In genomic region chr5:139730712-139731486, GRCm38 (mm10) we compare ENCODE assay signal across 8 mouse cellular contexts. TPM values are rescaled to one million over a fixed set of nuclear protein-coding genes. Genes with fewer than 3 reads are reported as not detected.
DNase-seq lines count a peak whose midpoint lies in the region; ATAC-seq and TF ChIP-seq lines count a peak whose summit lies in the region.

No protein-coding gene starts in this region.

- peaks cover 28% of the 10 kb centered on the region for H3K4me1 ChIP-seq in brown adipose tissue, adult 24 weeks (ENCODE audit: control insufficient read depth, insufficient read depth, insufficient read length, low read length)
- H3K4me1 ChIP-seq in forebrain, postnatal 0 days (ENCODE audit: insufficient read depth) = no peaks in the 10 kb centered on the region
- peaks cover 83% of the 10 kb centered on the region for H3K4me1 ChIP-seq in limb, embryonic 10.5 days

- no peaks in the 10 kb centered on the region for H3K9me3 ChIP-seq in forebrain, postnatal 0 days (ENCODE audit: low read length)
- H3K9me3 ChIP-seq in limb, embryonic 10.5 days (replicated peaks) = no peaks in the 10 kb centered on the region

- 54% methylated on average over 8 of the region's 8 CpGs for WGBS in forebrain, postnatal 0 days
- WGBS in limb, embryonic 10.5 days = 44% methylated on average over 8 of the region's 8 CpGs

- H3K4me2 ChIP-seq in forebrain, postnatal 0 days (ENCODE audit: low read depth) = no peak overlapping the region

- no peaks in the 10 kb centered on the region for H3K27me3 ChIP-seq in forebrain, postnatal 0 days (ENCODE audit: insufficient read depth, low read length)
- peaks cover 16% of the 10 kb centered on the region for H3K27me3 ChIP-seq in limb, embryonic 10.5 days (ENCODE audit: low read depth, poor library complexity, severe bottlenecking)

- no peak overlapping the region for H3K4me3 ChIP-seq in layer of hippocampus, adult 2 months
- peak overlapping the region; percentile 12; the same call in 1 of the 2 replicates for H3K4me3 ChIP-seq in brown adipose tissue, adult 24 weeks (ENCODE audit: insufficient read depth, low read depth, low read length)
- H3K4me3 ChIP-seq in forebrain, postnatal 0 days (ENCODE audit: low read depth, low read length) = no peak overlapping the region
- H3K4me3 ChIP-seq in limb, embryonic 10.5 days = peak overlapping the region; percentile 25

- ATAC-seq in forebrain, postnatal 0 days = peak; percentile 55

- peak in 1 of 2 experiments; percentile 52 for DNase-seq in layer of hippocampus, adult 2 months (ENCODE audit: low spot score in 2 of 2)
- DNase-seq in layer of hippocampus, adult 9-10 months (ENCODE audit: low spot score) = no peak
- no peak for DNase-seq in forebrain, postnatal 0 days
- peak; percentile 64 for DNase-seq in limb, embryonic 10.5 days (ENCODE audit: low spot score)
- peak; percentile 59 for DNase-seq in testis, postnatal 14 days (ENCODE audit: low spot score)
- no peak for DNase-seq in ovary, postnatal 10 days (ENCODE audit: low spot score)
- DNase-seq in adrenal gland, postnatal 25 days = no peak

- no peak for TF ChIP-seq CTCF in layer of hippocampus, adult 2 months (conservative IDR thresholded peaks at IDR 0.05)
- TF ChIP-seq CTCF in forebrain, postnatal 0 days (IDR thresholded peaks at IDR 0.05; ENCODE audit: low read depth) = no peak

- no peak overlapping the region for H3K9ac ChIP-seq in forebrain, postnatal 0 days

- H3K27ac ChIP-seq in layer of hippocampus, adult 2 months = peak overlapping the region; percentile 67
- peak overlapping the region; percentile 68 for H3K27ac ChIP-seq in brown adipose tissue, adult 24 weeks (replicated peaks; ENCODE audit: low read depth, low read length)
- H3K27ac ChIP-seq in forebrain, postnatal 0 days (ENCODE audit: low read depth, low read length) = no peak overlapping the region
- peak overlapping the region; percentile 90 for H3K27ac ChIP-seq in limb, embryonic 10.5 days

- no peaks in the 10 kb centered on the region for H3K36me3 ChIP-seq in forebrain, postnatal 0 days (ENCODE audit: insufficient read depth)
- peaks cover 2% of the 10 kb centered on the region; the same call in 1 of the 2 replicates for H3K36me3 ChIP-seq in limb, embryonic 10.5 days

RNA-seq across cellular contexts. Expression of gene Micall2, which starts 5.2 kb away (rescaled TPM):
- total RNA-seq in layer of hippocampus, adult 2 months (2021) = 1 to 10 TPM; 1.4 to 1.6 TPM
- polyA plus RNA-seq in brown adipose tissue, adult 24 weeks (2012; ENCODE audit: insufficient read depth, insufficient read length, missing spikeins) = 0.46 and 0.75 TPM in 2 replicates
- total RNA-seq in forebrain, postnatal 0 days (2014; rRNA removed) = 5.1 and 5.4 TPM in 2 replicates
- polyA plus RNA-seq in forebrain, postnatal 0 days (2015; fragmentation: Nextera tagmentation; extraction: Ambion mirVana) = 7.1 and 9.9 TPM in 2 replicates
- 8.9 and 9.0 TPM in 2 replicates for polyA plus RNA-seq in limb, embryonic 10.5 days (2016; fragmentation: Nextera tagmentation; extraction: Ambion mirVana)
- total RNA-seq in adrenal gland, postnatal 25 days (2021) = 12.8 and 13.1 TPM in 2 replicates

RNA-seq across cellular contexts. Expression of gene Ints1, which starts 44.6 kb away (rescaled TPM):
- total RNA-seq in layer of hippocampus, adult 2 months (2021) = 100 to 1,000 TPM in 1 of 2 experiments, 10 to 100 TPM in 1; 94.7 to 103 TPM
- 15.5 and 15.9 TPM in 2 replicates for polyA plus RNA-seq in brown adipose tissue, adult 24 weeks (2012; ENCODE audit: insufficient read depth, insufficient read length, missing spikeins)
- 103 and 119 TPM in 2 replicates for total RNA-seq in forebrain, postnatal 0 days (2014; rRNA removed)
- 22.4 TPM in 2 replicates for polyA plus RNA-seq in forebrain, postnatal 0 days (2015; fragmentation: Nextera tagmentation; extraction: Ambion mirVana)
- 42.5 and 43.7 TPM in 2 replicates for polyA plus RNA-seq in limb, embryonic 10.5 days (2016; fragmentation: Nextera tagmentation; extraction: Ambion mirVana)
- total RNA-seq in adrenal gland, postnatal 25 days (2021) = 61.3 and 61.9 TPM in 2 replicates

Comparison
In these comparisons a context has a peak if more than half of its experiments do, and no peak if none do; other contexts are left out.
1. DNase-seq: peak in limb, embryonic 10.5 days (single experiment) and testis, postnatal 14 days (single experiment); none in layer of hippocampus, adult 9-10 months (single experiment), forebrain, postnatal 0 days (single experiment), ovary, postnatal 10 days (single experiment) and adrenal gland, postnatal 25 days (single experiment).
2. H3K4me3 ChIP-seq: peak in brown adipose tissue, adult 24 weeks (single experiment) and limb, embryonic 10.5 days (single experiment); none in layer of hippocampus, adult 2 months (single experiment) and forebrain, postnatal 0 days (single experiment).